Mouse (Mus musculus) kidney, adult 10 weeks (tissue): ENCODE data around the gene Slc35d2. TPM values are rescaled to one million over a fixed set of nuclear protein-coding genes. Genes with fewer than 3 reads are reported as not detected.

ENCODE experiments used
- polyA plus RNA-seq: library from polyadenylated mRNA; stranded (reverse); fragments of 350-450 nt; fragmentation: Illumina TruSeq; extraction: RNeasy Lipid Tissue Mini Kit (QIAGEN cat#74804); gene quantifications from one replicate; pipeline ENCODE4 v1.2.3, GENCODE M21; 2014; ENCODE audit warnings: low read depth, low replicate concordance

Gene Slc35d2
- polyA plus RNA-seq, result 28.8 TPM

GRCm38 (mm10) chr13:64128858-64129615 is at the start of gene Slc35d2:
Gene Slc35d2, minus strand, starts transcription at chr13:64129368.

GRCm38 (mm10) chr13:64161548-64161915 is 32.4 kb upstream of the Slc35d2 start, which contains the start of gene Habp4:
Gene Habp4, plus strand, starts transcription at chr13:64161824.

GRCm38 (mm10) chr13:64153083-64153682 is 24.0 kb upstream of the Slc35d2 start, which contains the start of gene Zfp367:
Gene Zfp367, minus strand, starts transcription at chr13:64153202.

GRCm38 (mm10) chr13:64089130-64089529 is 40.0 kb downstream of the Slc35d2 start, which contains the start of gene Hsd17b3:
Gene Hsd17b3, minus strand, starts transcription at chr13:64089230.

Other genes starting within 250 kb of the Slc35d2 start
- gene Hsd17b3, start 40.1 kb downstream of the Slc35d2 start, polyA plus RNA-seq, result not detected
- gene Zfp367, start 23.8 kb upstream of the Slc35d2 start, polyA plus RNA-seq, result 52.5 TPM
- gene Habp4, start 32.5 kb upstream of the Slc35d2 start, polyA plus RNA-seq, result 31.9 TPM
- 35.2 TPM for gene Cdc14b, start 145.9 kb upstream of the Slc35d2 start, polyA plus RNA-seq
- 105 TPM for gene Aaed1, start 183.3 kb upstream of the Slc35d2 start, polyA plus RNA-seq
- gene Ctsl, start 241.5 kb upstream of the Slc35d2 start, polyA plus RNA-seq, result 399 TPM